In genomic region chr17:69054029-69054428, GRCm38 (mm10) we compare ENCODE assay signal across 17 mouse cellular contexts.
"Had no signal": no experiment of that assay in that cellular context is flagged by ENCODE, and none has a peak within 500 bp of the region (broad histone marks: within the 10 kb centered on the region; RNA-seq: fewer than 3 reads in every experiment).

No protein-coding gene starts in this region.

- H3K9me3 ChIP-seq: midbrain, embryonic 10.5 days; midbrain, embryonic 12.5 days; neural tube, embryonic 13.5 days; neural tube, embryonic 15.5 days had no signal

- DNase-seq: lung, adult 18-20 months; lung, embryonic 14.5 days; lung, postnatal 10 days; lung, postnatal 4 days; midbrain, embryonic 14.5 days; retina, postnatal 1 day; right cerebral cortex, postnatal 25 days; right cerebral cortex, postnatal 4 days; spleen, adult 18-20 months; thymus, adult 2 months; thymus, postnatal 25 days; thymus, postnatal 4 days had no signal

- H3K4me1 ChIP-seq: midbrain, embryonic 10.5 days; midbrain, embryonic 12.5 days; neural tube, embryonic 13.5 days; neural tube, embryonic 15.5 days had no signal

- H3K36me3 ChIP-seq: midbrain, embryonic 10.5 days; midbrain, embryonic 12.5 days; neural tube, embryonic 13.5 days; neural tube, embryonic 15.5 days had no signal

- H3K27me3 ChIP-seq: midbrain, embryonic 12.5 days; neural tube, embryonic 13.5 days; neural tube, embryonic 15.5 days had no signal

- H3K4me3 ChIP-seq: midbrain, embryonic 10.5 days; midbrain, embryonic 12.5 days; myocyte; neural tube, embryonic 13.5 days; neural tube, embryonic 15.5 days had no signal

- H3K27ac ChIP-seq: midbrain, embryonic 10.5 days; midbrain, embryonic 12.5 days; neural tube, embryonic 13.5 days; neural tube, embryonic 15.5 days had no signal
